Mouse (Mus musculus) B cell, adult (primary cell): ENCODE data around the gene Dnah10. TPM values are rescaled to one million over a fixed set of nuclear protein-coding genes. Genes with fewer than 3 reads are reported as not detected.

ENCODE experiments used
- total RNA-seq: library from RNA; stranded (reverse); gene quantifications from 4 replicates; pipeline ENCODE4 v1.2.4, GENCODE M21; 2023; ENCODE audit not compliant: inconsistent age

Dnah10 gene
- total RNA-seq: not detected in 4 replicates

DNA sequence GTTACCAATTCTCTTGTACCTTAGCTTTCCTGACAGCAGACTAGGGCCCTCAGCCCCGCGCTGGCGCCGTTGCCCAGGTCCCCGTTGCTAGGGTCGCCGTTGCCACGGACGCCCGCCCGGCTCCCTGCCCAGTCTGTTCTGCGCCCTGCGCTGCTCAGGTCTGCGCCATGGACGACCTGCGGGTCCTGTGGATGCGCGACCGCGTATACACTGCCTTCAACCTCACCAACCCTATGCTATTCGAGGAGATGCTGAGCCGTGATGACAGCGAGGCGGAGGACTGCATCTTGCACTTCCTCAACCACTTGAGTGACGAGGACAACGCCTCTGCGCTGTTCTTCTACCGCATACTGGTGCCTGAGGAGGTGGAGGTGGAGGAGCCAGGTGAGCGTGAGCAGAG, at the start of gene Dnah10:
TSS of gene Dnah10 (plus strand) at position 89 of the 400 bp plus-strand sequence.

DNA sequence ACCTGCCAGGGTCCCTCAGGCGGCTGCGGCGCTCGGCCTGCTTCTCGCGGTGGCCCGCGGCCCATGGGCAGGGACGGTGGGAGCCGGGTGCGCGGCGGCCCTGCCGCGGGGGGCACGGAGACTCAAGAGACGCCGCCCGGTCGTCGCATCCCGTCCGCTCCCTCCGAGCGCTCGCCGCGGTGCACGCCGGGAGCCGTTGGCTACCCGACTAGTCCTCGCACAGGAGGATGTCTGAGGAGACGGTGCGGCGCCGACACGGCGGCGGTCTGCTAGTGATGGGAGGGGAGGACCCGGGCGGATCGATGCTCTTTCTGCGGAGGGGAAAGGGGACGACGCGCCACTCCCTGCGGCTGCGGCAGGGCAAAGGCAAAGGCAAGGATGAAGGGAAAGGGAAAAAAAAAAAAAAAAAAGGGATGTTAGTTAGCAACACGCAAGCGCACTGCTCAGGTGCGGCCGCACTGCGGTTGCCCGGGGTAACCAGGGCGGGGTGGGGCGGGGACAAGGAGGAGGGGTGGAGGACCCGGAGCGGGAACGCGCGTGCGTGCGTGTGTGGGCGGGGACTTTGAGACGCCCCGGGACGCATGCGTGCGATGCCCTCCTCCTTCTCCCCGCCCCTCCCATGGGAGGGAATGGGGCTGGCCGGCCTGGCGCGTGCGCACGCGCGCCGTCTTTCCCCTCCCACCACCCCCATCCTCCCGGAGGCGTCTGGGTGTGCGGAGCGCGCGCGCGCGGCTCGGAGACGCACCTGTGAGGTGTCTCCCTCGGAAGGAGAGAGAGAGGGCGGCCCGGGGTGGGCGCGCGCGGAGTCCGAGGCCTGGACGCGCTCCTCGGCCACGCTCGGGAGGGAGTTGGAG, 137.4 kb downstream of the Dnah10 start, which contains the start of the genes Ccdc92 and Zfp664:
TSS of gene Ccdc92 (minus strand) at position 412 of the 854 bp plus-strand sequence.
TSS of gene Zfp664 (plus strand) at position 679 of the 854 bp plus-strand sequence.

Other genes starting within 250 kb of the Dnah10 start
- 153 to 158 TPM (median 154 TPM) in 4 replicates for gene Rilpl2, start 246.7 kb upstream of the Dnah10 start, total RNA-seq
- 15.0 to 23.3 TPM (median 18.6 TPM) in 4 replicates for gene Snrnp35, start 242.0 kb upstream of the Dnah10 start, total RNA-seq
- gene Rilpl1, start 193.7 kb upstream of the Dnah10 start, total RNA-seq: 2.3 to 3.0 TPM (median 2.6 TPM) in 4 replicates
- 97.8 to 118 TPM (median 104 TPM) in 4 replicates for gene Tmed2, start 184.4 kb upstream of the Dnah10 start, total RNA-seq
- gene Ddx55, start 172.2 kb upstream of the Dnah10 start, total RNA-seq: 40.4 to 44.1 TPM (median 42.1 TPM) in 4 replicates
- 28.5 to 30.5 TPM (median 30.1 TPM) in 4 replicates for gene Eif2b1, start 146.0 kb upstream of the Dnah10 start, total RNA-seq
- gene Gtf2h3, start 145.9 kb upstream of the Dnah10 start, total RNA-seq: 35.9 to 40.2 TPM (median 37.1 TPM) in 4 replicates
- 50.5 to 59.9 TPM (median 51.4 TPM) in 4 replicates for gene Atp6v0a2, start 96.5 kb upstream of the Dnah10 start, total RNA-seq
- 1.3 to 2.2 TPM (median 1.9 TPM) in 4 replicates for gene Ccdc92, start 137.3 kb downstream of the Dnah10 start, total RNA-seq
- 20.9 to 25.5 TPM (median 22.0 TPM) in 4 replicates for gene Zfp664, start 137.6 kb downstream of the Dnah10 start, total RNA-seq